In the genomic region with DNA sequence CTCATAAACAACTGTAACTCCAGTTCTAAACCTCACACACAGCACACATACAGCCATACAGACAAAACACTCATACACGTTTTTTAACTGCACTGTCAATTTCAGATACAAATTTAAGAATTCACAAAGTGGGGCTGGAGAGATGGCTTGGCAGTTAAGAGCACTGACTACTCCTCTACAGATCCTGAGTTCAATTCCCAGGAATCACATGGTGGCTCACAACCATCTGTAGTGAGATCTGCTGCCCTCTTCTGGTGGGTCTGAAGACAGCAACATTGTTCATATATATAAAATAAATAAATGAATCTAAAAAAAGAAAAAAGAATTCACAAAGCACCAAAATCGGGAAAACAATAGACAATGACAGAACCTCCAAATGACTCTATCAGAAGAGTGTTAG, we compare ENCODE assay signal across 14 mouse cellular contexts. TPM values are rescaled to one million over a fixed set of nuclear protein-coding genes. Genes with fewer than 3 reads are reported as not detected.
DNase-seq lines count a peak whose midpoint lies in the region; ATAC-seq and TF ChIP-seq lines count a peak whose summit lies in the region.
"Had no signal": no experiment of that assay in that cellular context is flagged by ENCODE, and none has a peak within 500 bp of the region (broad histone marks: within the 10 kb centered on the region; RNA-seq: fewer than 3 reads in every experiment).

No protein-coding gene starts in this region.

- H3K36me3 ChIP-seq in hindbrain, postnatal 0 days (ENCODE audit: insufficient read depth, low read length) = peaks cover 74% of the 10 kb centered on the region
- peaks cover 89% of the 10 kb centered on the region for H3K36me3 ChIP-seq in hindbrain, embryonic 13.5 days
- H3K36me3 ChIP-seq in midbrain, embryonic 11.5 days (ENCODE audit: control insufficient read depth, insufficient read depth, low read length) = peaks cover 27% of the 10 kb centered on the region
- peaks cover 59% of the 10 kb centered on the region for H3K36me3 ChIP-seq in midbrain, embryonic 15.5 days (replicated peaks)

- DNase-seq in hindbrain, postnatal 0 days (ENCODE audit: low spot score) = no peak
- peak; percentile 76 for DNase-seq in midbrain, embryonic 11.5 days (ENCODE audit: low spot score, missing footprints)
- DNase-seq in ES-CJ7 (ENCODE audit: low read depth, low spot score) = peak; percentile 53
- DNase-seq in urinary bladder, postnatal 10 days (ENCODE audit: low spot score) = no peak
- no peak for DNase-seq in heart, postnatal 10 days
- DNase-seq: right cerebral cortex, postnatal 4 days had no signal

- H3K4me1 ChIP-seq in hindbrain, postnatal 0 days (ENCODE audit: insufficient read depth, low read length) = no peaks in the 10 kb centered on the region
- H3K4me1 ChIP-seq in hindbrain, embryonic 13.5 days (replicated peaks) = no peaks in the 10 kb centered on the region
- no peaks in the 10 kb centered on the region for H3K4me1 ChIP-seq in midbrain, embryonic 11.5 days (ENCODE audit: control insufficient read depth, insufficient read depth, low read length)
- H3K4me1 ChIP-seq in midbrain, embryonic 15.5 days = no peaks in the 10 kb centered on the region
- H3K4me1 ChIP-seq in cortical plate, adult 2 months (ENCODE audit: control insufficient read depth, insufficient read depth, low read length) = no peaks in the 10 kb centered on the region
- H3K4me1 ChIP-seq: embryonic facial prominence, embryonic 13.5 days; neural tube, embryonic 13.5 days had no signal

- ATAC-seq in hindbrain, postnatal 0 days = no peak
- no peak for ATAC-seq in hindbrain, embryonic 13.5 days (ENCODE audit: low FRiP score)
- no peak for ATAC-seq in midbrain, embryonic 11.5 days (ENCODE audit: low FRiP score)
- no peak for ATAC-seq in midbrain, embryonic 15.5 days (replicated peaks)

- 89% methylated on average over 2 of the region's 2 CpGs for WGBS in hindbrain, postnatal 0 days
- 86% methylated on average over 2 of the region's 2 CpGs for WGBS in hindbrain, embryonic 13.5 days
- WGBS in midbrain, embryonic 11.5 days = 80% methylated on average over 2 of the region's 2 CpGs
- 79% methylated on average over 2 of the region's 2 CpGs for WGBS in midbrain, embryonic 15.5 days

- intact Hi-C loops in heart, postnatal 10 days (cut with DNase I) = loop anchor here (10.0 kb wide), 1 partner anchor 907 kb away; no protein-coding TSS in a partner anchor

- TF ChIP-seq CTCF in hindbrain, postnatal 0 days (IDR thresholded peaks at IDR 0.05; ENCODE audit: low read depth) = peak; percentile 48
- peak; percentile 16; the same call in 1 of the 2 replicates for TF ChIP-seq CTCF in cortical plate, adult 2 months (IDR thresholded peaks at IDR 0.05; ENCODE audit: extremely low read depth, insufficient read depth, low read length)

- no peaks in the 10 kb centered on the region for H3K9me3 ChIP-seq in hindbrain, postnatal 0 days (ENCODE audit: low read length)
- H3K9me3 ChIP-seq in hindbrain, embryonic 13.5 days = no peaks in the 10 kb centered on the region
- H3K9me3 ChIP-seq in midbrain, embryonic 11.5 days (ENCODE audit: control insufficient read depth, low read length) = no peaks in the 10 kb centered on the region
- H3K9me3 ChIP-seq in midbrain, embryonic 15.5 days = no peaks in the 10 kb centered on the region
- H3K9me3 ChIP-seq: embryonic facial prominence, embryonic 13.5 days; neural tube, embryonic 13.5 days had no signal

- H3K27ac ChIP-seq in hindbrain, postnatal 0 days = no peak overlapping the region
- H3K27ac ChIP-seq in hindbrain, embryonic 13.5 days = no peak overlapping the region
- no peak overlapping the region for H3K27ac ChIP-seq in midbrain, embryonic 11.5 days (ENCODE audit: low read depth, low read length)
- no peak overlapping the region for H3K27ac ChIP-seq in midbrain, embryonic 15.5 days
- H3K27ac ChIP-seq in cortical plate, adult 2 months (ENCODE audit: insufficient read depth, low read length) = no peak overlapping the region
- H3K27ac ChIP-seq: embryonic facial prominence, embryonic 13.5 days; neural tube, embryonic 13.5 days had no signal

- H3K4me3 ChIP-seq in hindbrain, postnatal 0 days (ENCODE audit: low read length) = no peak overlapping the region
- H3K4me3 ChIP-seq in hindbrain, embryonic 13.5 days = no peak overlapping the region
- no peak overlapping the region for H3K4me3 ChIP-seq in midbrain, embryonic 11.5 days (ENCODE audit: low read depth, low read length)
- no peak overlapping the region for H3K4me3 ChIP-seq in midbrain, embryonic 15.5 days
- H3K4me3 ChIP-seq in cortical plate, adult 2 months (ENCODE audit: insufficient read depth, low read length) = no peak overlapping the region
- H3K4me3 ChIP-seq: embryonic facial prominence, embryonic 13.5 days; neural tube, embryonic 13.5 days had no signal

- no peak for TF ChIP-seq POLR2A in cortical plate, adult 2 months (IDR thresholded peaks at IDR 0.05; ENCODE audit: extremely low read depth, insufficient read depth, low read length)

- H3K4me2 ChIP-seq in hindbrain, postnatal 0 days (ENCODE audit: low read depth, low read length) = no peak overlapping the region
- H3K4me2 ChIP-seq in hindbrain, embryonic 13.5 days = no peak overlapping the region
- no peak overlapping the region for H3K4me2 ChIP-seq in midbrain, embryonic 11.5 days
- no peak overlapping the region for H3K4me2 ChIP-seq in midbrain, embryonic 15.5 days
- H3K4me2 ChIP-seq: embryonic facial prominence, embryonic 13.5 days; neural tube, embryonic 13.5 days had no signal

- H3K9ac ChIP-seq in hindbrain, postnatal 0 days (replicated peaks; ENCODE audit: low read length) = no peak overlapping the region
- no peak overlapping the region for H3K9ac ChIP-seq in hindbrain, embryonic 13.5 days
- no peak overlapping the region for H3K9ac ChIP-seq in midbrain, embryonic 11.5 days (ENCODE audit: low read length)
- H3K9ac ChIP-seq in midbrain, embryonic 15.5 days = no peak overlapping the region
- H3K9ac ChIP-seq: embryonic facial prominence, embryonic 13.5 days; neural tube, embryonic 13.5 days had no signal

- no peaks in the 10 kb centered on the region for H3K27me3 ChIP-seq in hindbrain, postnatal 0 days (ENCODE audit: insufficient read depth, low read length)
- H3K27me3 ChIP-seq in hindbrain, embryonic 13.5 days = no peaks in the 10 kb centered on the region
- H3K27me3 ChIP-seq in midbrain, embryonic 11.5 days (ENCODE audit: control insufficient read depth, insufficient read depth, low read length) = no peaks in the 10 kb centered on the region
- H3K27me3 ChIP-seq in midbrain, embryonic 15.5 days (replicated peaks) = no peaks in the 10 kb centered on the region
- H3K27me3 ChIP-seq: embryonic facial prominence, embryonic 13.5 days; neural tube, embryonic 13.5 days had no signal

RNA-seq across cellular contexts. Expression of gene Ttc5, which starts 14.0 kb away (rescaled TPM):
- 90.8 and 91.6 TPM in 2 replicates for total RNA-seq in hindbrain, postnatal 0 days (2014; rRNA removed)
- 95.3 and 95.8 TPM in 2 replicates for polyA plus RNA-seq in hindbrain, postnatal 0 days (2015; fragmentation: Nextera tagmentation; extraction: Ambion mirVana)
- 121 and 133 TPM in 2 replicates for polyA plus RNA-seq in hindbrain, embryonic 13.5 days (2015; fragmentation: Nextera tagmentation; extraction: Ambion mirVana)
- 102 and 105 TPM in 2 replicates for polyA plus RNA-seq in midbrain, embryonic 11.5 days (2014; fragmentation: Nextera tagmentation; extraction: Ambion mirVana)
- polyA plus RNA-seq in midbrain, embryonic 15.5 days (2015; fragmentation: Nextera tagmentation; extraction: Ambion mirVana) = 137 and 142 TPM in 2 replicates
- polyA plus RNA-seq in cortical plate, adult 2 months (2012; rRNA removed) = 59.4 and 63.3 TPM in 2 replicates
- 10 to 100 TPM; 22.9 to 26.8 TPM for total RNA-seq in heart, postnatal 10 days (2021)

RNA-seq across cellular contexts. Expression of gene Olfr749, which starts 26.4 kb away (rescaled TPM):
- total RNA-seq in hindbrain, postnatal 0 days (2014; rRNA removed) = not detected in 2 replicates
- polyA plus RNA-seq in hindbrain, postnatal 0 days (2015; fragmentation: Nextera tagmentation; extraction: Ambion mirVana) = not detected in 2 replicates
- not detected in 2 replicates for polyA plus RNA-seq in hindbrain, embryonic 13.5 days (2015; fragmentation: Nextera tagmentation; extraction: Ambion mirVana)
- polyA plus RNA-seq in midbrain, embryonic 11.5 days (2014; fragmentation: Nextera tagmentation; extraction: Ambion mirVana) = not detected in 2 replicates
- polyA plus RNA-seq in midbrain, embryonic 15.5 days (2015; fragmentation: Nextera tagmentation; extraction: Ambion mirVana) = not detected in 2 replicates
- polyA plus RNA-seq in cortical plate, adult 2 months (2012; rRNA removed) = not detected in 2 replicates
- total RNA-seq in heart, postnatal 10 days (2021) = not detected
- total RNA-seq: hematopoietic stem cell, adult 5-6 weeks; megakaryocyte, adult 5-6 weeks had no signal
- polyA plus RNA-seq: embryonic facial prominence, embryonic 13.5 days; limb, embryonic 11.5 days; neural tube, embryonic 13.5 days had no signal

RNA-seq across cellular contexts. Expression of gene Ccnb1ip1, which starts 36.2 kb away (rescaled TPM):
- not detected in 2 replicates for total RNA-seq in hindbrain, postnatal 0 days (2014; rRNA removed)
- 0.09 and 0.15 TPM in 2 replicates for polyA plus RNA-seq in hindbrain, postnatal 0 days (2015; fragmentation: Nextera tagmentation; extraction: Ambion mirVana)
- polyA plus RNA-seq in hindbrain, embryonic 13.5 days (2015; fragmentation: Nextera tagmentation; extraction: Ambion mirVana) = not detected in 2 replicates
- polyA plus RNA-seq in midbrain, embryonic 11.5 days (2014; fragmentation: Nextera tagmentation; extraction: Ambion mirVana) = not detected in 2 replicates
- not detected in 2 replicates for polyA plus RNA-seq in midbrain, embryonic 15.5 days (2015; fragmentation: Nextera tagmentation; extraction: Ambion mirVana)
- polyA plus RNA-seq in cortical plate, adult 2 months (2012; rRNA removed) = not detected in 2 replicates
- total RNA-seq in heart, postnatal 10 days (2021) = not detected
- total RNA-seq: hematopoietic stem cell, adult 5-6 weeks; megakaryocyte, adult 5-6 weeks had no signal
- polyA plus RNA-seq: embryonic facial prominence, embryonic 13.5 days; limb, embryonic 11.5 days; neural tube, embryonic 13.5 days had no signal

RNA-seq across cellular contexts. Expression of gene Parp2, which starts 36.3 kb away (rescaled TPM):
- total RNA-seq in hindbrain, postnatal 0 days (2014; rRNA removed) = 19.7 and 21.1 TPM in 2 replicates
- polyA plus RNA-seq in hindbrain, postnatal 0 days (2015; fragmentation: Nextera tagmentation; extraction: Ambion mirVana) = 36.2 and 36.6 TPM in 2 replicates
- 42.0 and 44.0 TPM in 2 replicates for polyA plus RNA-seq in hindbrain, embryonic 13.5 days (2015; fragmentation: Nextera tagmentation; extraction: Ambion mirVana)
- polyA plus RNA-seq in midbrain, embryonic 11.5 days (2014; fragmentation: Nextera tagmentation; extraction: Ambion mirVana) = 61.9 and 65.5 TPM in 2 replicates
- polyA plus RNA-seq in midbrain, embryonic 15.5 days (2015; fragmentation: Nextera tagmentation; extraction: Ambion mirVana) = 42.8 and 43.7 TPM in 2 replicates
- polyA plus RNA-seq in cortical plate, adult 2 months (2012; rRNA removed) = 49.2 and 58.6 TPM in 2 replicates
- 10 to 100 TPM; 18.7 to 20.0 TPM for total RNA-seq in heart, postnatal 10 days (2021)

Comparison
In these comparisons a context has a peak if more than half of its experiments do, and no peak if none do; other contexts are left out.
1. DNase-seq: peak in midbrain, embryonic 11.5 days (single experiment) and ES-CJ7 (single experiment); none in hindbrain, postnatal 0 days (single experiment), urinary bladder, postnatal 10 days (single experiment) and heart, postnatal 10 days (0 of 2).